Mouse (Mus musculus) E14TG2a.4 (cell line): Measurements from ENCODE around the gene Rpl38.

Experiments
- CTCF ChIP-seq: conservative IDR thresholded peaks from 2 replicates; pipeline ENCODE4 v1.5.1; 2014; ENCODE audit warnings: low read length
- NANOG ChIP-seq: IDR thresholded peaks from 2 replicates; pipeline ENCODE4 v1.6.1; 2014; ENCODE audit warnings: borderline replicate concordance, low read length, mixed read lengths
- POU5F1 ChIP-seq: IDR thresholded peaks from 2 replicates; pipeline ENCODE4 v1.6.1; 2014; ENCODE audit warnings: low read length, borderline replicate concordance

GRCm38 (mm10) chr11:114679582-114679981, 11.3 kb downstream of the Rpl38 start:
- no peak for TF ChIP-seq CTCF
- TF ChIP-seq NANOG, result no peak
- TF ChIP-seq POU5F1, result no peak
